Mouse (Mus musculus) megakaryocyte, embryonic 14.5 days (primary cell): ENCODE measurements at regions not wholly inside any gene's neighbourhood (a gene's known extent, or its start where the extent isn't known, plus 50 kb on each side); places are given as distances from the start of the nearest gene placed in this dataset.

Source experiments
- FLI1 ChIP-seq: IDR thresholded peaks from 2 replicates; pipeline ENCODE4 v1.6.1; 2012; ENCODE audit warnings: low read length, inconsistent platforms, mixed read lengths
- GATA1 ChIP-seq: IDR thresholded peaks from 3 replicates; pipeline ENCODE4 v1.6.1; 2012; ENCODE audit warnings: mixed read lengths, low read length, inconsistent platforms, borderline replicate concordance

DNA sequence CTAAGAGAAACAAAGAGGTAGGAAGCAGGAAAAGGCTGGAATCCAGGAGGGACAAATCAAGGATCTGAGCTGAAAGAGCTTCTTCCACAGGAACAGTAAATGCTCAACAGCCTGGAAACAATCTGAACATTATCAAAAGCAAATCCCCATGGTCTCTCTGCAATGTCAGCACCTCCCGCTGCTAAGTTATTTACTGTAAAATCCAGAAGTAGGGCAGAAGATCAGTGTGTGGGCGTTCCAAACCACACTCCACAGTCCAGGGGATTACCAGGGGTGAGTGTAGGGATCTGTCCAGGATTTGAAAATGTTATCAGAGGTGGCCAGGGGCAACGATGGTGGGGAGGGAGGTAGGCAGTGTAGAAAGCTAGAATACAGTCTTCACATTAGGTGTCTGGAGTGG is 124.0 kb downstream of the Fasl start:
- TF ChIP-seq GATA1 (no peak), FLI1 (no peak)
